Mouse (Mus musculus) liver (tissue): ENCODE results near the gene Trappc2l.
"Not testable (repeated sequence)": the region's sequence is repeated elsewhere in the genome, so short reads cannot be mapped to it uniquely, and the experiment has no call there.

Experiments used
- DNase-seq: peaks from one replicate; pipeline ENCODE4 v3.0.0-alpha.2; 2020; ENCODE audit warnings: mixed read lengths

The Trappc2l gene

GRCm38 (mm10) chr8:122626896-122627295 is 15.5 kb downstream of the Trappc2l start:
- DNase-seq: no peak

GRCm38 (mm10) chr8:122629388-122629787 is 17.9 kb downstream of the Trappc2l start:
- DNase-seq: no peak

GRCm38 (mm10) chr8:122630696-122631095 is 19.3 kb downstream of the Trappc2l start:
- DNase-seq: no peak

GRCm38 (mm10) chr8:122632134-122632533 is 20.7 kb downstream of the Trappc2l start:
- not testable (repeated sequence) for DNase-seq

- no peak for DNase-seq
Observed at GRCm38 (mm10) chr8:122633205-122633604, 21.8 kb downstream of the Trappc2l start.

DNA sequence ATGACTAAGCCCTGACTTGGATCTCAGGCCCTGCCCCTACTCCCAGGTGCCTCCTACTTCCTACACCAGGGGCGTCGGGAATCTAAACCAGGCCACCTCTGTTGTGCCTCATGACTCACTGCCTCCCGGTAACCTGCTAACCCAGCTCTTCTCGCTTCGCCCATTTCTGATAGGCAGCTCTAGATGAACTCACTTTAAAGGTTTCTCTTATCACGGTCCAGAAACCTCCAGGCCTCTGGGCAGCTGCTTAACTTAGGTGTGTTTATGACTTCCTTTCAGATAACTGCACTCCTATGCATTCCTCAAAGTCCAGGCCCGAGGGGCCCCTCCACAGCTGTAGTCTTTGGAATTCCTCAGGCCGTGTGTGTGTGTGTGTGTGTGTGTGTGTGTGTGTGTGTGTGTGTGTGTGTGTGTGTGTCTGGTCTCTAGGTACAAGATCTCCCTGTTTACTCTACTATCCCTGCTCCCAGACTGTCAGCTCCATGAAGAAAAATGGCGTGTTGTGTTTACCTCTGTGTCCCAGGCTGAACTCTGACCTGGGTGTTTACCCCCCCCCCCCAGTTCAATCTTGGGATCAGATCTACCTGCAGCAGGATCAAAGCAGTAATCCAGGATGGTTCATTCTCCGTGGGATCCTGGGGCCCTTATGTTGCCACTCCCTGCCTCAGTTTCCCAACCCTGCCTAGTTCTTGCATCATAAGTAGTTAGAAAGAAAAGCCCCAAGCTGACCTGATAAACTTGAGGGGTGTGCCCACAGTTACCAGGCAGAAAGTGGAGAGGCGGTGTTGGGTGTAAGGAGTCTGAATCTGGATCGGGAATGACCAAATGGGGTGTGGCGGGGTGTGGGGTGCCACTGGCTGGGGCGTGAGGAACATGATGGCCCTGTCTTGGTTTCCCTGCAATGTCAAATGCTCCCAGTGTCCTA is 24.7 kb downstream of the Trappc2l start:
- peak; percentile 70 for DNase-seq

GRCm38 (mm10) chr8:122636803-122637175 is 25.3 kb downstream of the Trappc2l start:
- no peak for DNase-seq

- DNase-seq: no peak
Observed at GRCm38 (mm10) chr8:122637230-122637629, 25.8 kb downstream of the Trappc2l start.

GRCm38 (mm10) chr8:122638601-122639000 is 27.2 kb downstream of the Trappc2l start:
- DNase-seq: no peak

GRCm38 (mm10) chr8:122639521-122640248 is 28.2 kb downstream of the Trappc2l start:
- no peak for DNase-seq

- DNase-seq: no peak
Observed at GRCm38 (mm10) chr8:122640825-122641224, 29.4 kb downstream of the Trappc2l start.

DNA sequence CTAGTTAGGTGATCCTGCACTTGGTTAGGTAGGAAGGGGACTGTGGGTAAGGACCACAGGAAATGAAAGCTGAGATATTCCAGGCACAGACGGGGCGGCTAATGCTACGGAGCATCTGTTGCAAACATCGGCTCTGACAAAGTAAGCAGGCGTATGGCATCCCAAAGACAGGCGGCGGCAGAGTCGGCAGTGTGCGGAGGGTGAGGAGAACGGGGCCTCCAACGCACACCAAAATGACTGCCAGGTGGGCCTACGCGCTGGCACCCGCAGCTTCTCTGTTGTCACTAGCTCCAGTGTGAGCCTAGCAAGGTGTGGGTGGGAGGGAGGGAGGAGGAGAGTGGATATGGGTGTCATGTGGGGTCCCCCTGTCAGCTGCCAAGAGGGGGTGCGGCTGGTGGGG is 30.0 kb downstream of the Trappc2l start:
- DNase-seq: no peak

- no peak for DNase-seq
Observed at GRCm38 (mm10) chr8:122642071-122642470, 30.6 kb downstream of the Trappc2l start.

DNA sequence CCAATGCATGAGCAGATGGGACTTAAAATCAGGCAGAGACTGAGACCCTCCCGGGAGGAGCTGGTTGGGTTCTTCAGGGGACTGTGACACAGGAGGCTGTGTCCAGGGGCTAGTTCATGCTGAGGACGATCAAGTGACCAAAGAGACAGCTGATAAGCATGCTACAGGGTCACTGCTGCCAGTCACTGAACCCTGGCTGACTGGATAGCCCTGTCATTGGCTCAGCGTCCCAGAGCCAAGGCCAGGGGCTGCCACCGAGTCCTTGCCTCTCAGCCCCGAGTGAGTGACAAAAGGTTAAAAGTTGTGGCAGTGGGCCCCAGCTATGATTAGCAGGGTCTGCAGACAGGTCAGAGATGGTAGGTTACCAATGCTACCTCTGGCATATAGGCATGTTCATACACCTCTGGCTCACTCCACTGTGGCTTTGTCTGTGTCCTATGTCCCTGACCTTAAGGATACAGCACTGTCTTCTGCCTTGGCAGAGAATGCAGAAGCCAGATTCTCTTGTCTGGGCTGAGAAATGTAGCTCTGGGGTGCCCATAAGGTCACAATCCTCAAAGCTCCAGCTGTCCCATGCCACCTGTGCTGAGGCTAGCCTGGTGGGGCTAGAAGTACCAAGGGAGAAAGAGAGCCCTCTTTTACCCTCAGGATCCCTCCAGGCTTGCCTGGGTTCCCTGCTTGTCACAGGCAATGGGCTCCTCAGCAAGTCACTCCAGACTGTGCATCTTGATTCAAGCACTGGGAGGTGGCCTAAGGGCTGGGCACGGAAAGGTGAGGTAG is 32.9 kb downstream of the Trappc2l start:
- no peak for DNase-seq

GRCm38 (mm10) chr8:122646337-122646736 is 34.9 kb downstream of the Trappc2l start:
- no peak for DNase-seq

DNA sequence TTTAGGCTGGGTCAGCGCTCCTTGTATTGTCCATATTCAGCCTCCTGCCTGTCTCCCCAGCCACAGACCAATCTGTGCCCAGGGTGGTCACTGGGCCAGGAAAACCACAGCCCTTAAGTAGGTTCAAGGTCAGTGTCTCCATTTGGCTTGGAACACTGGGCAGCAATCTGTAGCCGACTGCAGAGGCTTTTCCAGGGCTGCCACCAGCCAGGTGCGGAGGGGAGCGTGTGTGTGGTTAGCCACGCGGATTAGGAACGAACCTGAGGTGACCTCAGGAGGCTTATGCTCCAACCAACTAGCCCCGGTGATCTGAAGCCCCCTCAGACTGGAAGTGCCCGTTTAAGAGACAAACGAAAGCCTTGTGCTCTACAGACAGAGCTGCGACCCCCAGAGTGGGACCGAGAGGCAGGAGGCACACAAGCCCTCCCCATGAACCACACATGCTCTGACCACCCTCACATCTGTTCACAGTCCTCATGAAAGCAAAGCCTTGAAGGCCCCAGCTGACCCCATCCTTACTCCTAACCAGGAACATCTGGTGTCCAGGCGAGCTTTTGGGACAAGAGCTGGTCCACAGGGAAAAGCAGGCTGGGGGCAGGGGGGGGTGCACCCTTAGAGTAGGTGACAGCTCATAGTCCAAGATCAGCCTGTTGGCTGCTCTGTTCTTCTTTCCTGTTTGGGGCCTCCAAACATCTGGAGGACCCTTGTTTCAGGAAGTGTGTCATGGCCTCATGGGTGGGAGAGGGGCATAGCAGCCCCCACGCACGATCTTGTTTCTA is 36.9 kb downstream of the Trappc2l start:
- DNase-seq: no peak

GRCm38 (mm10) chr8:122651326-122651921 is 40.0 kb downstream of the Trappc2l start:
- no peak for DNase-seq

GRCm38 (mm10) chr8:122652643-122653042 is 41.2 kb downstream of the Trappc2l start:
- DNase-seq: no peak

GRCm38 (mm10) chr8:122654768-122655167 is 43.3 kb downstream of the Trappc2l start:
- no peak for DNase-seq

- no peak for DNase-seq
Observed at GRCm38 (mm10) chr8:122656056-122656999, 44.9 kb downstream of the Trappc2l start.
